Mouse (Mus musculus) heart, embryonic 14.5 days (tissue): ENCODE results near the gene Aamp. TPM values are rescaled to one million over a fixed set of nuclear protein-coding genes. Genes with fewer than 3 reads are reported as not detected.

Experiments used
- ATAC-seq: fragments of 200-750 bp; cut with Nextera tagmentation; 2 replicates; pipeline ENCODE4 v1.8.0; 2017; ENCODE audit warnings: low read depth, moderate TSS enrichment; ENCODE audit not compliant: insufficient number of reproducible peaks, insufficient read depth, low FRiP score
- H3K27ac ChIP-seq, 2 experiments: fragments of 200-500 bp in 1 of 2; fragments of 300-500 bp in 1 of 2; sonication (generic) in 1 of 2; replicated peaks in 1 of 2; 2 replicates each; pipeline ENCODE4 v1.5.1; 2012 to 2014; ENCODE audit warnings: low read depth in 2 of 2, low read length in 2 of 2, control low read depth in 1 of 2, mild to moderate bottlenecking in 1 of 2, mixed read lengths in 1 of 2; ENCODE audit not compliant: control insufficient read depth in 1 of 2, insufficient read depth in 1 of 2
- H3K27me3 ChIP-seq: fragments of 300-500 bp; sonication (generic); 2 replicates; pipeline ENCODE4 v1.6.1; 2014; ENCODE audit warnings: mild to moderate bottlenecking, low read length, control low read depth; ENCODE audit not compliant: control insufficient read depth, insufficient read depth
- H3K36me3 ChIP-seq: fragments of 300-500 bp; sonication (generic); 2 replicates; pipeline ENCODE4 v1.6.1; 2014; ENCODE audit warnings: mild to moderate bottlenecking, control low read depth, low read length, mixed read lengths; ENCODE audit not compliant: control insufficient read depth, insufficient read depth
- H3K4me1 ChIP-seq, 2 experiments: fragments of 200-500 bp in 1 of 2; fragments of 300-500 bp in 1 of 2; sonication (generic) in 1 of 2; 2 replicates each; pipeline ENCODE4 v1.6.1; 2012 to 2014; ENCODE audit warnings: low read length in 2 of 2, control low read depth in 1 of 2, mixed read lengths in 1 of 2; ENCODE audit not compliant: control insufficient read depth in 2 of 2, insufficient read depth in 2 of 2
- H3K4me2 ChIP-seq: fragments of 300-500 bp; sonication (generic); 2 replicates; pipeline ENCODE4 v1.6.1; 2014; ENCODE audit warnings: mild to moderate bottlenecking, low read length
- H3K4me3 ChIP-seq, 2 experiments: fragments of 200-500 bp in 1 of 2; fragments of 300-500 bp in 1 of 2; sonication (generic) in 1 of 2; 2 replicates each; pipeline ENCODE4 v1.5.1; 2012 to 2014; ENCODE audit warnings: low read length in 2 of 2, mild to moderate bottlenecking in 2 of 2, control low read depth in 1 of 2, low read depth in 1 of 2, moderate library complexity in 1 of 2; ENCODE audit not compliant: control insufficient read depth in 1 of 2, insufficient read depth in 1 of 2
- H3K9ac ChIP-seq: fragments of 300-500 bp; sonication (generic); 2 replicates; pipeline ENCODE4 v1.6.1; 2014; ENCODE audit warnings: mild to moderate bottlenecking, low read length
- H3K9me3 ChIP-seq: fragments of 300-500 bp; sonication (generic); 2 replicates; pipeline ENCODE4 v1.6.1; 2016; ENCODE audit warnings: low read length, control low read depth; ENCODE audit not compliant: control insufficient read depth
- WGBS: fragments of 180-500 bp; shearing (Covaris S2); extraction: QIAGEN DNeasy Blood & Tissue Kit; methylation state at CpG from one replicate; pipeline ENCODE4 v1.1.7; 2014; 5-methylcytosine and 5-hydroxymethylcytosine counted together
- polyA plus RNA-seq: library from polyadenylated mRNA; unstranded; fragments of >200 nt; fragmentation: Nextera tagmentation; extraction: Ambion mirVana; gene quantifications from 2 replicates; pipeline ENCODE4 v1.2.1, GENCODE M21; 2014

The Aamp gene
- polyA plus RNA-seq, 1 experiment from 2014 or later = 187 TPM

DNA sequence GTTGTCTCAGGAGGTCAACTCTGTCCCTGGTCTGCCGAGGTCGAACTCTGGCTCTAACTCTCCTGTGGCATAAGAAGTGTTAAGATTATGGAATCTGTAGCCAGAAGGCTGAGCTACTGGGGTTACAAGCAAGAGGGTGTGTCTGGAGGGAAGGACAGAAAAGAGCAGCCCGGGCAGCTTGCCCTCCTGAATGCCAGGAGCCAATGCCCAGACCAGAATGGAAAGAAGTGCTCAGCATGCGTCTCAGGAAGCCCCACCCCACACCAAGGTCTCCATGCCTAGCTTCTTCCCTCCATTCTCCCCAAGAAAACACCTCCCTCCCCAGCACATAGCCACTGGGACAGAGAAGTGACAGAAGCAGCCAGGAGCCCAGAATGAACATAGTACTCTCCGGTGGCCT lies 14.5 kb upstream of the Aamp start:
- H3K4me2 ChIP-seq = peak overlapping the region; percentile 19
- peaks cover 31% of the 10 kb centered on the region for H3K36me3 ChIP-seq
- H3K9me3 ChIP-seq = no peaks in the 10 kb centered on the region
- H3K9ac ChIP-seq = peak overlapping the region; percentile 57
- H3K27ac ChIP-seq = peak overlapping the region in 1 of 2 experiments; percentile 100; a peak in 2 of 4 replicates
- H3K4me1 ChIP-seq = peaks cover 62 to 88% of the 10 kb centered on the region in 2 experiments
- H3K27me3 ChIP-seq = no peaks in the 10 kb centered on the region
- no peak for ATAC-seq
- no peak overlapping the region for H3K4me3 ChIP-seq
- 38% methylated on average over 5 of the region's 5 CpGs for WGBS

DNA sequence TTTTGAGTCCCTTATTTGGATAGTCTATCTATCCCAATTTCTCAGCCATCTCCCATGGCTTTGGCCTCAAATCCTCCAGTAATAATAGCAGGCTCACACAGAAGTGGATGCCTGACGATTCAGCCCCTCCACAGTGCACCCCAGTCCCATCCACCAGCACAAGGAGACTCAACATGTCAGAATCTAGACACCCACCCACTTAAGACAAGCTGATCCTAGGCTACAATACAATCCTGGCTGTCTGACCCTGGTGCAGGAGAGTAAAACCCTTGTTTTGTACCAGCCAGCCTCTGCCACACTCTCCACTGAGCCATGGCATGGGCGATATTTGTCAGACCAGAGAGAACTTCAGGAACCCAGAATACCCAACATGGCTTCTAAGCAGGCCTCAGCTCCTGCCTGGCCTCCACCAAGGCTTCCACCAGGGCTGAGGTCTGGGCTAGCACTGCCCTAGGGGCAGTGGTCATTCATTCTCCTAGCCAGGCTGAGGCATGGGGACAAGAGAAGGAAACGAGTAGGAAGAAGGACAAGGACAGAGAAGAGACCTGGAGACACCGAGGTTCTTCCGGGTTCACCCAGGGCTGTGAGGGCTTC lies 13.7 kb upstream of the Aamp start:
- WGBS = 89% methylated on average over 5 of the region's 5 CpGs
- H3K27ac ChIP-seq = peak overlapping the region; percentile 8 to 100; a peak in 2 of 4 replicates
- peaks cover 68 to 95% of the 10 kb centered on the region in 2 experiments for H3K4me1 ChIP-seq
- no peak for ATAC-seq
- H3K9me3 ChIP-seq = no peaks in the 10 kb centered on the region
- peaks cover 38% of the 10 kb centered on the region for H3K36me3 ChIP-seq
- H3K9ac ChIP-seq = peak overlapping the region; percentile 57
- no peak overlapping the region for H3K4me2 ChIP-seq
- H3K27me3 ChIP-seq = no peaks in the 10 kb centered on the region
- H3K4me3 ChIP-seq = no peak overlapping the region

DNA sequence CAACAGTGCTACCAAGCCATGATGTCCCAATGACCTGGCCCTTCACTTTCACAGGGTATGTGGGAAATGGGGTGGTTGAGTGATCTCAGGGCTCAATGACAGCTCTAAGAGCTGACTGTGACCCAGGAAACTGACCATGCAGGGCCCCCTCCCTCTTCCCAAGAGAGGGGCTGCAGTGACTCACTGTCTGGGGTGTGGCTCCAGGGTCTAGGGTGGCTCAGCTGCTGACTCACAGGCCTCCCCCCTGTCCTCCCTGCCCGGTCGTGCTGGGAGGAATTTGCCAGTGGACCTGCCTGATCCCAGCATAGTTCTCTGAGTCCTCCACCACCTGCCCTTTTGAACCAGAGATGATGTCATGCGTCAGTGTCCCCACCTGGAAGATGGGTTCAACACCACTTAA lies 12.7 kb upstream of the Aamp start:
- Histone ChIP-seq H3K27me3 (no peaks in the 10 kb centered on the region), H3K4me3 (0 out of 4 replicates have a peak overlapping the region, but pooled peaks of 1 of the 2 experiments have one; percentile 36), H3K9me3 (no peaks in the 10 kb centered on the region), H3K27ac (peak overlapping the region; percentile 98 to 100), H3K36me3 (peaks cover 47% of the 10 kb centered on the region), H3K9ac (peak overlapping the region; percentile 77; the same call in 1 of the 2 replicates), H3K4me2 (peak overlapping the region; percentile 74), H3K4me1 (peaks cover 67 to 93% of the 10 kb centered on the region in 2 experiments)
- ATAC-seq = no peak
- WGBS = 30% methylated on average over 3 of the region's 3 CpGs

DNA sequence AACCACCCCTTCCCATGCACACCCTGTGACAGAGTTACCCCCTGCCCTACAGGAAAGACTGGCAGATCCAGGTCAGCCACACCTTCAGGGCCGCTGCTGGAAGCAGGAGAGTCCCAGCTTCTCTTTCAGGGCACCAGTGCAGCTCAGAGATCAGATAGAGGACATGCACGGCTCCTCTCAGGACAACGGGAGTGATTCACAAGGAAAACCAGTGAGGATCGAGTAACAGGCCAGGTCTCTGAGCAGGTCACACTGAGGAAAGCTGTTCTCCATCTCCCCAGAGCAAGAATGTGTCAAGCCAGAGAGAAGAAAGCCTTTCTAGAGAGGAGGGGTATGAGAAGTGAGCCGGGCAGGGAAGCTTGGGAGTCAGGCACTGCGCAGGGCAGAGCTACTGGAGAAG lies 11.9 kb upstream of the Aamp start:
- Histone ChIP-seq H3K4me2 (peak overlapping the region; percentile 74), H3K4me3 (peak overlapping the region; percentile 8 to 36; a peak in 3 of 4 replicates), H3K27me3 (no peaks in the 10 kb centered on the region), H3K9me3 (no peaks in the 10 kb centered on the region), H3K9ac (peak overlapping the region; percentile 77), H3K4me1 (peaks cover 66 to 90% of the 10 kb centered on the region in 2 experiments), H3K36me3 (peaks cover 49% of the 10 kb centered on the region), H3K27ac (peak overlapping the region; percentile 98 to 100)
- 18% methylated on average over 6 of the region's 6 CpGs for WGBS
- ATAC-seq = no peak

DNA sequence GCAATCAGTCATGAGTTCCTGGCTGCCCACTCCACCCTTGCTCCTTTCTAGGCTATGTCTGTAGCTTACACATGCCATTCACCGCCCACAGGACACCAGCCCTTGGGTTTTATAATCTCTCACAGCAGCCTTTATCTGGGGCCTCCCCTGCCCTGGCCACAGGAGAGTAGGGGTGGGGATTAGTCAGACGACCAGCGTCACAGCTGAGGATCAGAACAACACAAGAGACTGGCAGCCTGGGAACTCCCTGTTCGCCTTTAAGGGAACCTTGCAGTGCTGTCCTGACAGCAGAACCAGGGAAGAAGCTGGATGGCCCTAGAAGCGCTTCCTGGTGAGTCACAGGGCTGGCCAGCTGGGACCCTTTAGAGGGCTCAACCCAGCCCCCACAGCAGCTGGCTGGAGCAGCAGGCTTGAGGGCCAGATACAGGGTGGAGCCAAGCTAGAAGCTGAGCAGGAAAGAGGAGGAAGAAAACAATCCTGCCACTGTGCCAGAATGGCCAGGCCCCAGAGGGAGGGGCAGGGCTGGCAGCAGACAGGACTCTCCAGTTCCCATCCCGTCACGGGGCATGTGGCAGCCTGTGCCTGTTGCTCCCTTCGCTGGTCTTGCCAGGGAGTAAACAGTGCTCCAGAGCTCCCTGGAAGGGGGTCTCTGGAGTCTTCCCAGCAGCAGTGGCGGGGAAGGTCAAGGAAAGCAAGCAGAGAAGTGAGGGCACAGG lies 11.1 kb upstream of the Aamp start:
- H3K9me3 ChIP-seq = no peaks in the 10 kb centered on the region
- H3K4me2 ChIP-seq = peak overlapping the region; percentile 74
- peak overlapping the region; percentile 26 to 36 for H3K4me3 ChIP-seq
- H3K27me3 ChIP-seq = no peaks in the 10 kb centered on the region
- peaks cover 72 to 92% of the 10 kb centered on the region in 2 experiments for H3K4me1 ChIP-seq
- peak overlapping the region; percentile 77 for H3K9ac ChIP-seq
- H3K36me3 ChIP-seq = peaks cover 52% of the 10 kb centered on the region
- ATAC-seq = peak; percentile 85
- H3K27ac ChIP-seq = peak overlapping the region; percentile 98 to 100
- WGBS = 3% methylated on average over 9 of the region's 9 CpGs

DNA sequence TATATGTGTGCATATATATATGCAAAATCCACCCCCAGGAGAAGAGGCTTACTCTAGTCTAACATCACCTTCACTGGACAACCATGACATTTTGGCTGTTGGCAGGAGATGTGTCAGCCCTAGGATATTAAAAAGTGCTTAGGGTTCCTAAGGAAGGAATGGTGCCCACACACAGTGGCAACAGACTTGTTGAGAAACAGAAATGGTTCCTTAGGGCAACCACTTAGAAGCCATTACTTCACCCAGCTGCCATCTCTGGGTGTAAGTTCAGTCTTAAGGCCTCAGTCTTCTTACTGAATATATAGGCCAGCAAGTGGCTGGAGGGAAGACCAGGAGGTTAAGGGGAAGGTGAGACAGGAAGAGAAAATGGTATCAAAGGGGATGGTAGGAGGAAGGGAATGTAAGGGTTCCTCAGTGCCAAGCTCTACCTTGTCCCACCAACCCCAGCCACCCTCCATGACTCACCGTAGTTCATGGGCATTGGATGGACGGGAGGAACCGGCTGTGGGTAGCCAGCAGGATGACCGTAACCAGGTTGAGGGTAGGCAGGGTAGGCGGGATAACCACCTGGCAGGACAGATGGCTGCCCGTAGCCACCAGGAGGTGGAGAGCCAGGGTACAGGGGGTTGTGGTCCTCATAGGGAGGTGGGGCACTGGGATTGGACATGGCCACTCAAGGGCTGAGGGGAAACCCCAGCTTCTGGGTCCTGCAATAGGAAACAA lies 10.4 kb upstream of the Aamp start:
- Histone ChIP-seq H3K27ac (peak overlapping the region; percentile 98 to 100), H3K27me3 (no peaks in the 10 kb centered on the region), H3K4me1 (peaks cover 79 to 91% of the 10 kb centered on the region in 2 experiments), H3K4me2 (peak overlapping the region; percentile 74), H3K4me3 (no peak overlapping the region), H3K36me3 (peaks cover 55% of the 10 kb centered on the region), H3K9me3 (no peaks in the 10 kb centered on the region), H3K9ac (peak overlapping the region; percentile 28; the same call in 1 of the 2 replicates)
- 65% methylated on average over 6 of the region's 6 CpGs for WGBS
- no peak for ATAC-seq

DNA sequence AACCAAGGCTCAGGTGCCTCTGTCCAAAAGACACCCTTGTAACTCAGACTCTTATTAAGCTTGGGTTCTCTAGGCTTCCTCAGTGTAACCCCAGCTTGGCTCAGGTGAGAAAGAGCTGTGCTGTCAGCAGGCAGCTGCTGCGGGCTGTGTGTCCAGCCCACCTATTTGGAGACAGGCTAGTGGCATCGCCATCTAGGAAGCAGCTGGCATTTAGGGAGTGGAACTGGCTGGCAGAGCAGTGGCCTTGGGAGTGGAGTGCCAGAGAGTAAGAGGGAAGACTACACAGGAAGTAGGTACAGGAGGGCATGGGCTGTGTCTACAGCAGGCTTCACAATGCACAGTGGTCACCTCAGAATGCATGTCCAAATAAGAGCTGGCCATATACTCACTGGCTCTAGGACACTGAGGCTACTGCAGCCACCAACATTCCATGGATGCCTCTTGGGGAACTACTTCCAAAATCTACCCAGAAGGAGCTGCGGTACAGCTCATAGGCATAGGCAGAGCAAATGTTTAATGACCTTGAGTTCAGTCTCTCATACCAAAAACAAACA lies 9.6 kb upstream of the Aamp start:
- no peaks in the 10 kb centered on the region for H3K27me3 ChIP-seq
- peak overlapping the region; percentile 2 to 100; a peak in 3 of 4 replicates for H3K27ac ChIP-seq
- no peak overlapping the region for H3K4me3 ChIP-seq
- H3K36me3 ChIP-seq = peaks cover 60% of the 10 kb centered on the region
- no peak overlapping the region; the same call in 1 of the 2 replicates for H3K4me2 ChIP-seq
- no peak for ATAC-seq
- H3K9ac ChIP-seq = no peak overlapping the region
- 56% methylated on average over 3 of the region's 3 CpGs for WGBS
- H3K4me1 ChIP-seq = peaks cover 82 to 91% of the 10 kb centered on the region in 2 experiments
- H3K9me3 ChIP-seq = no peaks in the 10 kb centered on the region
